Mouse (Mus musculus) embryonic fibroblast, embryonic 13.5 days (primary cell): ENCODE results near the gene Etl4.

Experiments
- CTCF ChIP-seq: IDR thresholded peaks from 2 replicates; pipeline ENCODE4 v1.5.1; 2011; ENCODE audit warnings: mild to moderate bottlenecking, control low read depth, low read length, moderate library complexity, borderline replicate concordance; ENCODE audit not compliant: insufficient read depth
- POLR2A ChIP-seq: IDR thresholded peaks from 2 replicates; pipeline ENCODE4 v1.6.1; 2011; ENCODE audit warnings: low read depth, mild to moderate bottlenecking, control low read depth, low read length, moderate library complexity

DNA sequence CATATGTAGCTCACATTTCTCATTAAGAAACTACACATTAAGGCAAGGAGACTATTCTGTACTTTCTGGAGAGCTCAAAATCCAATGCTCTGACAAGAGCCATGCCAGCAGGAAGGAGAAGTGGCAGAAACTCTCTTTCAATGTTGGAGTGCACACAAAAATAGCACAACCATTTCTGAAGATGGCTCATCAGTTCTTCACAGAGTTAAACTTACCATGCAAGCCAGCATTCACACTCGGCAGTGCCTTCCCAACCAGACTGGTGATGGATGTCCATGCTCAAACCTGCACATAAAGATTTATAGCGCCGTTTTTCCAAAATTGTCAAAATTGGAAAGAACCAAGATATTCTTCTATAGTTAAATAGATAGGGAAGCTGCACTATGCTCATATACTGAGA, 392.9 kb downstream of the Etl4 start:
- no peak for TF ChIP-seq CTCF
- TF ChIP-seq POLR2A = no peak
